Mouse (Mus musculus) embryonic facial prominence, embryonic 14.5 days (tissue): ENCODE measurements at regions not wholly inside any gene's neighbourhood (a gene's known extent, or its start where the extent isn't known, plus 50 kb on each side); places are given as distances from the start of the nearest gene placed in this dataset.

Experiments used
- ATAC-seq: fragments of 200-750 bp; cut with Nextera tagmentation; 2 replicates; pipeline ENCODE4 v1.8.0; 2017; ENCODE audit warnings: low read depth, moderate number of reproducible peaks, moderate TSS enrichment
- DNase-seq: peaks from one replicate; pipeline ENCODE4 v3.0.0-alpha.2; 2015; ENCODE audit warnings: low spot score
- H3K27ac ChIP-seq: fragments of 300-500 bp; sonication (generic); replicated peaks from 2 replicates; pipeline ENCODE4 v1.5.1; 2014; ENCODE audit warnings: low read depth, mild to moderate bottlenecking, low read length, moderate library complexity
- H3K27me3 ChIP-seq: fragments of 300-500 bp; sonication (generic); replicated peaks from 2 replicates; pipeline ENCODE4 v1.6.1; 2014; ENCODE audit warnings: low read length; ENCODE audit not compliant: control insufficient read depth, insufficient read depth
- H3K36me3 ChIP-seq: fragments of 300-500 bp; sonication (generic); 2 replicates; pipeline ENCODE4 v1.6.1; 2014; ENCODE audit warnings: low read length, mixed read lengths; ENCODE audit not compliant: control insufficient read depth, insufficient read depth
- H3K4me1 ChIP-seq: fragments of 300-500 bp; sonication (generic); 2 replicates; pipeline ENCODE4 v1.6.1; 2014; ENCODE audit warnings: antibody characterized with exemption, low read length; ENCODE audit not compliant: control insufficient read depth, insufficient read depth
- H3K4me2 ChIP-seq: fragments of 300-500 bp; sonication (generic); 2 replicates; pipeline ENCODE4 v1.6.1; 2014; ENCODE audit warnings: low read depth, mild to moderate bottlenecking, low read length, moderate library complexity, mixed read lengths
- H3K4me3 ChIP-seq: fragments of 300-500 bp; sonication (generic); 2 replicates; pipeline ENCODE4 v1.5.1; 2014; ENCODE audit warnings: low read depth, mild to moderate bottlenecking, low read length
- H3K9ac ChIP-seq: fragments of 300-500 bp; sonication (generic); 2 replicates; pipeline ENCODE4 v1.6.1; 2014; ENCODE audit warnings: low read depth, mild to moderate bottlenecking, low read length, moderate library complexity, mixed read lengths
- H3K9me3 ChIP-seq: fragments of 300-500 bp; sonication (generic); 2 replicates; pipeline ENCODE4 v1.6.1; 2016; ENCODE audit warnings: low read length; ENCODE audit not compliant: control insufficient read depth
- WGBS: fragments of 180-500 bp; shearing (Covaris S2); extraction: QIAGEN DNeasy Blood & Tissue Kit; methylation state at CpG from one replicate; pipeline ENCODE4 v1.1.7; 2014; 5-methylcytosine and 5-hydroxymethylcytosine counted together

DNA sequence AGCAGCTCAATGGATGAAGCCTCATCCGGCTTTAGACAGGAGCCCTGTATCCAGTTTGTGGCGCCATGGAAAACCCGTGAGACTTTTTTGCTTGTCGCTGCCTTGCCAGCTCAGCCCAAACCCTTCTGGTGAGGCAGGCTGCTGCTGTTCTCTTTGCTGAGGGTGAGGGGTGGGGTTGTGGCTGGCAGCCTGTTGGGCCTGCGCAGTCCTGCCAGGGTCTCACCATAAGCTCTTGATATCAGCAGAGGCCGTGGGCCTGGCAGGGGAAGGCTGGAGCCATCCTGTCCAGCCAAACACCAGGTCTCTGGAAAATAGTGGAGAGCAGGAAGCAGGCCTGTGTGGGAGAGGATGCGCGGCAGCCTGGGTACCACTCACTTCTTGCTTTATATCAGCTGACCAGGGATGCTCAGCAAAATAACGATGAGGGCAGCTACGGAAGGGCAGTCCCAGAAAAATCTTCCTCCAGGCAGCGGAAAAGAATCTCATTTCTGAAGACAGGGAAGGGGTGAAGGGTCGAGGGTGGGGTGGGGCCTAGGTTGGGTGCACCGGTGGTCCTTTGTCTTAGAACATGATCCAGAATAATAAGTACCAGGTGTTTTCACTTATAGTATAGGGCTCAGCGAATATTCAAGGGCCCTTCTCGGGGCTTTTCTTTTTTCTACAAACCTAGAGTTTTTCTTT is 73.4 kb upstream of the Medag start:
- no peaks in the 10 kb centered on the region for H3K9me3 ChIP-seq
- 32% methylated on average over 15 of the region's 15 CpGs for WGBS
- H3K4me2 ChIP-seq = peak overlapping the region; percentile 37
- H3K9ac ChIP-seq = peak overlapping the region; percentile 51
- ATAC-seq (no peak), DNase-seq (peak; percentile 48)
- H3K4me1 ChIP-seq = peaks cover 10% of the 10 kb centered on the region; the same call in 1 of the 2 replicates
- H3K27me3 ChIP-seq = no peaks in the 10 kb centered on the region
- H3K4me3 ChIP-seq = peak overlapping the region; percentile 8; the same call in 1 of the 2 replicates
- peak overlapping the region; percentile 75 for H3K27ac ChIP-seq
- no peaks in the 10 kb centered on the region for H3K36me3 ChIP-seq

DNA sequence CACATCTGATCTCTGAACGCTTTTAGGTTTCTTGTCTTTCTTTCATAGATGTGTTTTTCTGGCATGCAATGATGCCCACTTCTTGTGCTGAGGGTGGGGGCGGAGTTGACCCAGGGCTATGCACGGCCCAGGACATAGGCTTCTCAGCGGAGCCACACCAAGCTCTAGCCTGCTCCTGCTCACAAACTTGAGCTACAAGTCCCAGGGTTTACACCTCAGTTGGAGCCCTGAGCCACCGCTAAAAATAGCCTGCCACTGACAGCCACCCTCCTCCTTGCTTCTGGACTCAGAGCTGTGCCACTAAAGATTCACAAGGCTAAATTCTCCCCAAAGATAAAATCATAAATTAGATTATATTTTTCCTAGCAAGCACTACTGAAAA is 72.9 kb upstream of the Medag start:
- Histone ChIP-seq H3K9ac (peak overlapping the region; percentile 51), H3K4me2 (no peak overlapping the region), H3K4me3 (no peak overlapping the region), H3K9me3 (no peaks in the 10 kb centered on the region), H3K27ac (peak overlapping the region; percentile 75), H3K4me1 (peaks cover 10% of the 10 kb centered on the region; the same call in 1 of the 2 replicates), H3K27me3 (no peaks in the 10 kb centered on the region), H3K36me3 (no peaks in the 10 kb centered on the region)
- no peak for ATAC-seq
- DNase-seq = no peak
- 36% methylated on average over 5 of the region's 5 CpGs for WGBS

DNA sequence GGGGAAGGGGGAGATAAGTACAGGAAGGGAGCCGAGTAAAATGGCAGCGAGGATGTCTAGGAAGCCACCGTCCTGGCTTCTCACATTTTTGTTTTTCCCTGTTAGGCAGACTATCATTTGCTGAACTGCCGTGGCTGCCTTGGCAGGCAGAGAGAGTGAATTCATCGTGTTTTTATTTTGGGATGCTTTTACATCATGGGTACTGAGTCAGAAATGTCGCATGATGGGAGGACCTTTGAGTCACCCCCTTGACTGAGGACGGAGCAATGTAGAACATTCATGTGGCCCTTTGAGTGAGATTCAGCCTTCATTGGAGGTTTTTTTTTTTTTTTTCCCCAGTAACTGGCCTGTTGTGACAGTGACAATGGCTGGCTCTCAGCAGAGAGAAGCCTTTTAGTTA is 71.2 kb upstream of the Medag start:
- Histone ChIP-seq H3K9ac (no peak overlapping the region), H3K27ac (no peak overlapping the region), H3K9me3 (no peaks in the 10 kb centered on the region), H3K4me2 (no peak overlapping the region), H3K27me3 (no peaks in the 10 kb centered on the region), H3K4me3 (no peak overlapping the region), H3K4me1 (peaks cover 10% of the 10 kb centered on the region; the same call in 1 of the 2 replicates), H3K36me3 (no peaks in the 10 kb centered on the region)
- no peak for DNase-seq
- ATAC-seq = no peak
- 75% methylated on average over 7 of the region's 7 CpGs for WGBS

DNA sequence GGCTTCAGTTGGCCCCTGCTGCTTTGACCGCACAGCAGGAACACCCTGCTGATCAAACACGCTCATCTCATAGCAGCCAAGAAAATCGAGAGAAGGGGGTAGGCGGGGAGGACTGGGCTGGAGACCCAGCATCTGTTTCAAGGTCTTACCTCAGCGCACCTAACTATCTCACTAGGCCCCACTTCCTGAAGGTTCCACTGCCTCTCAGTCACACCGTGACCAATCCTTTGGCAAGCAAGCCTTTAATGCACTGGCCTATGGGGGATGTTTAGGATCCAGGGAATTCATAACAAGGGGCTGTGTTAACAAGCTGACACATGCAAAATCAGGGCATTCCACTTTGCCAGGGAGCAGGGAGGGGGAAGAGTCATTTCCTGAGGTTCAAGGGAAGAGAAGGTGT is 70.1 kb upstream of the Medag start:
- no peak overlapping the region for H3K4me2 ChIP-seq
- H3K36me3 ChIP-seq = no peaks in the 10 kb centered on the region
- no peaks in the 10 kb centered on the region for H3K27me3 ChIP-seq
- DNase-seq = peak; percentile 49
- H3K27ac ChIP-seq = no peak overlapping the region
- ATAC-seq = peak; percentile 65
- H3K4me3 ChIP-seq = no peak overlapping the region
- H3K9me3 ChIP-seq = no peaks in the 10 kb centered on the region
- H3K9ac ChIP-seq = no peak overlapping the region
- peaks cover 10% of the 10 kb centered on the region; the same call in 1 of the 2 replicates for H3K4me1 ChIP-seq
- 52% methylated on average over 6 of the region's 6 CpGs for WGBS

DNA sequence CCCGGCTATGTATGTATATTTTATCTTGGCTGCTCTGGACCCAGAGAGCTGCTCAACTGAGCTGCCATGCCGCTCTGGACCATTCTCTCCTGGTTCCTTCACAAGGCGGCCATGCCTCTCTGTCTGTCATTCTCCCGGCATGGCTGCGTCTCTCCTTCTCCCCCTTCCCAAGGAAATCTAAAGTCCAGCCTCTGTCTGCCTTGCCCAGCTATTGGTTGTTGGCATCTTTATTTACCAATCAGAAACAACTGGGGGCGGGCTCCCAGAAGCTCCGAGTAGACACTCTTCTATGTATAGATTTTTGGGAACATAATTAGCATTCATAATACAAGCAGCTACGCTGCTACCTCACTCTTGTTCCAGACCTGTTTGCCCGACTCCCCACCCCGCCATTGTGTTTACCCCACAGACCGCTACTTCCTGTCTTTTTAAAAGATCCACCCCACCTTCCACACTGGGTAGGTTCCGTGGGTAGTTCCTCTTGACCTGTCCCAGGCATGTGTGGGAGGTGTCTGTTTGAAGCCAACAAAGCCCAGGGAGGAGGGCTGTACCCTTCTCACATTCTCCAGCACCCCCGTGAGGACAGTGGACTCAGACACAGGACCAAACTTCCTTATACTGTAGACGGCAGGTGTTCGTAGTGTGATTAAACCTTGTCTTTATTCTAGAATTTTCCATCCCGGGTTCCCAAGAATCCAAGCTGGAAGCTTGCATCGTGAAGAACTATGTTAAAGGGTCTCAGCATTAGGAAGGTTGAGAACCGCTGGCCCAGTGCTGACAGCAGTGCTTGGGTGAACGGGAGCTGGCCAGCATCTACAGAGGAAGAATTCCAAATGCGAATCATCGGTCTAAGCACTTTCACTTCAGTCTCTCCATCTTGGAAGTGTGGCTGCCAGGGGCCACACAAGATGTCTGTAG is 67.7 kb upstream of the Medag start:
- Histone ChIP-seq H3K9ac (no peak overlapping the region), H3K36me3 (no peaks in the 10 kb centered on the region), H3K4me2 (no peak overlapping the region), H3K27ac (no peak overlapping the region), H3K27me3 (no peaks in the 10 kb centered on the region), H3K4me3 (no peak overlapping the region), H3K4me1 (0 out of 2 replicates have a peak, but pooled peaks cover 2% of the 10 kb centered on the region), H3K9me3 (no peaks in the 10 kb centered on the region)
- DNase-seq (no peak), ATAC-seq (no peak)
- 87% methylated on average over 21 of the region's 21 CpGs for WGBS

DNA sequence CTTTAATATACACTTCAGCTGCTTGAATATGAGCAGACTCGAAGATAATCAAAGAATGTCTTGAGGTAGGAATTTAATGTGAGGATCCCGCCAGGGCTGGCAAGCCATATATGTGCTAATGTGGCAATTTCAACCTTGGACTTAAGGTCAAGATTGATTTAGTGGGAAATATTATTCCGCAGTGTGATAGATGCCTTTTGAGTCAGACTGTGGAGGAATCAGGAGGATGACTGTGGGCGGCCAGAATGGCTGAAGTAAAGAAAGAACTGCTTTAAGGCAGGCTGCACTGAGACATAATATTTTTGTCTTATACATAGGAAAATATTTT is 67.1 kb upstream of the Medag start:
- Histone ChIP-seq H3K36me3 (no peaks in the 10 kb centered on the region), H3K4me2 (no peak overlapping the region), H3K4me3 (no peak overlapping the region), H3K4me1 (peaks cover 2% of the 10 kb centered on the region; the same call in 1 of the 2 replicates), H3K9ac (no peak overlapping the region), H3K27ac (no peak overlapping the region), H3K9me3 (no peaks in the 10 kb centered on the region), H3K27me3 (no peaks in the 10 kb centered on the region)
- ATAC-seq (no peak), DNase-seq (no peak)
- WGBS = 87% methylated on average over 4 of the region's 4 CpGs

DNA sequence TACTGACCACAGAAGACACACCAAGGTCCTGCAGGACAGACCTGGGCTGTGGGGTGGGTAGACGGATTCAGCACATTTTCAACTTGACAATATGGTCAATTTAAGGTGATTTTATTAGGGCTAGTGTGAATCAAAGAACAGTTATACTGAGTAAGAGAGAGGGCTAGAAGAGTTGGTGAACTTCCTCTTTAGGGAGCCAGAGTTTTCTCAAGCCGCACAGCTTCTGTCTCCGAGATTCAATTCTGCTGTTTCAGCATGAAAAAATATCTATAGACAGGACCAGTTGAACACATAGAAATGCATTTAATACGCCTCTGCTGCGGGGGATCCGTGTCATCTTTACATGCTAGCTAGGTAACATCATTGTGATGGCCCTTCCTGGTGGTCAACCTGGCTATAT is 66.4 kb upstream of the Medag start:
- ATAC-seq = no peak

DNA sequence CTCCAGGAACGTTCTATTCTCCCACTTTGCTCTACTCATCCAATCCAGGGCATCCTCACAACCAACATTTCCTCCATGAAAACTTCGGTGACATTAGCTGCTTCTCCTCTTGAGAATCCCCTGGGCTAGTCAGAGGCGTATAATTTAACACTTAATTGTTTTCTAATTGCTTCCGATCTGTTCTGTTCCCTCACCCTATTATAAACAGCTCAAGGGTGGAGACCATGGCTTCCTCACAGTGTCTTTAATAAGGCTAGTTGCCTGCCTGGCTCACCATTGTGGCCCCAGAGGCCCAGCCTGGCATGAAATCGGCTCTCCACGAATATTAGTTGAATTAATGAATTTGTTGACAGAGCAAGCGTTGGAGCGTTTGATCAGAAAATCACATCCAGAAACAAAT is 61.9 kb upstream of the Medag start:
- no peak overlapping the region for H3K4me2 ChIP-seq
- H3K4me1 ChIP-seq = peaks cover 26% of the 10 kb centered on the region
- H3K9ac ChIP-seq = no peak overlapping the region
- DNase-seq (no peak), ATAC-seq (no peak)
- H3K4me3 ChIP-seq = no peak overlapping the region
- H3K36me3 ChIP-seq = no peaks in the 10 kb centered on the region
- no peak overlapping the region for H3K27ac ChIP-seq
- no peaks in the 10 kb centered on the region for H3K27me3 ChIP-seq
- no peaks in the 10 kb centered on the region for H3K9me3 ChIP-seq
- 49% methylated on average over 8 of the region's 8 CpGs for WGBS

More for the DNA sequence above, 66.4 kb upstream of the Medag start:
- Histone ChIP-seq H3K4me3 (no peak overlapping the region), H3K9ac (no peak overlapping the region), H3K4me2 (no peak overlapping the region), H3K27me3 (no peaks in the 10 kb centered on the region), H3K36me3 (no peaks in the 10 kb centered on the region), H3K9me3 (no peaks in the 10 kb centered on the region), H3K27ac (no peak overlapping the region), H3K4me1 (peaks cover 5% of the 10 kb centered on the region; the same call in 1 of the 2 replicates)
- 79% methylated on average over 6 of the region's 6 CpGs for WGBS
- DNase-seq = no peak
